Mouse (Mus musculus) embryonic stem cell, embryonic (primary cell): ENCODE results near the gene Mstn.

ENCODE experiments used
- CTCF ChIA-PET, 4 experiments: fragments of 300-600 bp in 2 of 4; fragments of 350-600 bp in 2 of 4; sonication (Branson Sonifier 250); formaldehyde crosslinking; loops; one replicate each; lab custom pipeline; 2022; ENCODE audit warnings: inconsistent platforms in 2 of 4; lab: Charles Lee
- POLR2A ChIA-PET, 4 experiments: fragments of 300-600 bp in 2 of 4; fragments of 350-600 bp in 2 of 4; sonication (Branson Sonifier 250); formaldehyde crosslinking; loops; one replicate each; lab custom pipeline; 2022; ENCODE audit warnings: antibody characterized with exemption in 4 of 4, inconsistent platforms in 1 of 4; lab: Charles Lee

The Mstn gene

DNA sequence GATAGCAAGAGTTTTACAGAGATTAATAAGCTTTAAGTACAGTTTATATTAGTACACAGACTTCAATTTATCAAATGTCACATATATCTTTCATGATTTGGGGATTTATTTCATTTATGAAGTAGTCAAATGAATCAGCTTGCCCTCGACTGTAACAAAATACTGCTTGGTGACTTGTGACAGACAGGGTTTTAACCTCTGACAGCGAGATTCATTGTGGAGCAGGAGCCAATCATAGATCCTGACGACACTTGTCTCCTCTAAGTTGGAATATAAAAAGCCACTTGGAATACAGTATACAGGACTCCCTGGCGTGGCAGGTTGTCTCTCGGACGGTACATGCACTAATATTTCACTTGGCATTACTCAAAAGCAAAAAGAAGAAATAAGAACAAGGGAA is at the start of gene Mstn:
Mstn (plus strand) TSS at position 301 of the 400 bp plus-strand sequence.
- ChIA-PET CTCF (interaction anchor here in 1 of 4 experiments (0.6 kb wide), 1 partner anchor 867 kb away, joined by 6 read pairs; no protein-coding TSS in a partner anchor), POLR2A (interaction anchor here in 1 of 4 experiments (0.7 to 1.5 kb wide), 2 partner anchors 110 to 791 kb away, joined by 4 to 5 read pairs; no protein-coding TSS in a partner anchor)

DNA sequence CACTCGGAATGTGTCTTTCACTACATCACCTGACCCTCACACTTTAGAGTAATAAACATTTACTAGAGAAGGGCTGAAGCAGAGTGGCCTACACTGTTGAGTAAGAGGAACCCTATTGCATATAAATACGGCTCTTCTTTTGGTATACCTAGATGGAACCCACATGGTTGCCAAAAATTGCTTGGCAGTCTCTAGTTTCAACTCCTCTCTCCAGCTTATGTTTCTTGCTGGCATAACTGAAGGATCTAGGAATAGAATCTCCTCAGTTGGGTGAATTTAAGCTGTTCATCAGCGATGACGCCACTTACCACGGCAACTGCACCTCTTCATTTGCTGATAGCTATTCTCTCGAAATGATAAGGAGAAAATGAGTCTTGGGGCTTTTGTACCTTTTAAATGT is 46.7 kb upstream of the Mstn start:
- POLR2A ChIA-PET: no interaction called here
- CTCF ChIA-PET: no interaction called here

DNA sequence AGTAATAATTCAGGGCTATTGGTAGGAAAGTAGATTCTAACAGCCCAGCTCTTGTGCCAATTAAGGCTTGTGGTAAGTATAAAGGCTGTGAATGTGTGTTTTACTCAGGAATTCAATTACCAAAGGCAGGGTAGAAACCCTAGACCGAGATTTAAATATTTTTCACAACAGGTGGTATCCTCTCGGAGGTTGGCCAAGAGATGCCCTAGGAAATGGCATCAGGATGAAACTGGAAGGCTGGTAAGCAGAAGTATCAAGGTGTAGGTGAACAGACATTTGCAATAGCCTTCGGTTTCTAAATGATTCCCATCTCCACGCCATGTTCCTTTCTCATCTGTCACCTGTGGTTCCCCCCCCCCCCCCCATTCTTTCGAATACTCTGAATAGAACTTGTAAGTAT is 45.8 kb upstream of the Mstn start:
- ChIA-PET CTCF (no interaction called here), POLR2A (interaction anchor here in 1 of 4 experiments (0.6 kb wide), 1 partner anchor 228 kb away, joined by 3 read pairs; no protein-coding TSS in a partner anchor)

DNA sequence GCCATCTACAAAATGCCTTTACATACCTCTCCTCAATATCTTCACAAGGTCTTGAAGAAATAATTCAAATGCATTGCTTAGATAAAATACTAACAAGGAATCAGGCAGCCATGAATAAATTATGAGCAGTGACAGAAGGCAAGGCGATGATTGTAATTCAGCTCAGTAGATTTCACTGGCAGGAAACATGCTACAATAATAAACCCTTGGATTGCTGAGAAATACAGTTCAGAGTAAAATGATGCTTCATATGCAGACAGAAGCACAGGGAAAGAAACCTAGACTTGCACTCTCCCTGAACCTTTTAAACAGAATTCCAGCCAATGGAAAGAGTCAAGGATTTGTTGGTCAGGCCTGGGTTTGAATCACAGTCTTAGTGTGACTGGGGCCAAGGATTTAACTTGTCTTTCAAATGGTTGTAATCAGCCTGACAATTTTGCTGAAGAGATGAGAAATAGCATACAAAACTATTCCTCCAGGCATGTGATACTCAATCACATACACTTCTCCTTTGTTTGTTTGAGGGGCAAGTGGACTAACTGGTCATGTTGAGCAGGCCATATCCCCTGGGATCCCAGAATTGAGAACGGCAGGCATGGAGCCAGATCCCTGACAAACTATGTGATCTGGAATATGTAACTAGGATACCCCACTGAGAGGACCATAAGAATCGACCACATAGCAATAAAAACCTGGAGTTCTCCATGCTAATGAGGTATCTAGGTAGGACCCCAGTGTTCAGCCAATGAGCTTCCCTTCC is 42.5 kb upstream of the Mstn start:
- ChIA-PET POLR2A (no interaction called here), CTCF (no interaction called here)

DNA sequence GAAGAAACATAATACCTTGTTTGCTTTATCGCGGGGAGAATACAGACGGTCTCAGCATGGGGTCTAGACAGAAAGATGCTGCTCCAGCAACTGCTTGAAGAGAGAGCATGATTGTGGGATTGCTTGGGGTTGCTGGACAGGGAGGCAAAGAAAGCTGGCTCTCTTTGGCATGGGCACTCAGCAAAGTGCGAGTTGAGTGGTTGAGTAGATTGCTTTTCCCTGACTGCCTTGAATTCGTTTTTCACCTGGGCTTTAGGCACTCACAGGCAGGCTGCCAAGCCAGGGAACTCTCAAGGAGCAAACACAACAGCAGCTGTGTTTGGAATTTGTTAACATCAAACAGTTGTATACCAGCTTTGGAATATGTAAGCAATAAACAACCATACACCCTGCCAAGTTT is 41.4 kb upstream of the Mstn start, which contains the start of gene 1700019D03Rik:
1700019D03Rik (minus strand) TSS at position 101 of the 400 bp plus-strand sequence.
- CTCF ChIA-PET: no interaction called here
- POLR2A ChIA-PET: no interaction called here

DNA sequence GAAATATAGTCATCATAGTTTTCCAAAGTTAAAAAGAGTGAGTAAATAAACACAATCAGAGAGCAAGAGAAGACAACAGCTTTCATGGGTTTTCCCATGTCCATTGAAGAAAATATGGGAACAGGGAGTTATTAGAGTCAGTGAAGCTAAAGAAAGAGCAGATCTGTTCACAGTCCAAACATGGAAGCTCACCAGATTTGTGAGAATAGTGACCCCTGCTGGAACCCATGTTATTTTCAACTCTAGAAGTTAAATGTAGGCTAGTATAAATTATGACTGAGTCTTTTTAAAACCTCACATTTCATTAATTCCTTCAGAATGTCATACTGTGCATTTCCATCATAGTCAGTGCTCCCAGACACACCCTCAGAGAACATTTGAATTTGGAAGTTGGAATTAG is 28.9 kb upstream of the Mstn start:
- ChIA-PET POLR2A (interaction anchor here in 1 of 4 experiments (0.5 kb wide), 1 partner anchor 385 kb away, joined by 7 read pairs; no protein-coding TSS in a partner anchor), CTCF (interaction anchor here in 3 of 4 experiments (0.5 to 1.0 kb wide), 5 partner anchors 182 to 797 kb away, joined by 3 read pairs; no protein-coding TSS in a partner anchor)

DNA sequence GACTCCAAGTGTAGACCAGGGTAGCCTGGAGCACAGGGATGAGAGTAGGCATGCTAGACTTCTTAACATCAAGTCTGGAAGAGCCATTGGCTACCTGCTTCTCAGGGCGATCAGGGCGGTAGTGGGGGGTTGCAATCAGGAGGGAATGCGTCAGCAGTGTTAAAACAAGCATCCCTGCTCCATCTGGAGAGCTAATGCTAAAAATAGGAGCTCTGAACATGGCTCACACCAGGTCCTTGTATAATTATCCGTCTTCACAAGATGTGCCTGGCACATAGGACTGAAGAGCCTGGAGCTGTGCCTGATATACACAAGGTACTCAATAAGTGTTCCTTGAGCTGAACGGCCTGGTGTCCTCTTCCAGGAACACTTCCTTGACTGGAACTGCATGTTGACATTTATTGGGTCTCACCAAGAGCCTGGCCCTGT is 24.0 kb upstream of the Mstn start:
- POLR2A ChIA-PET: no interaction called here
- CTCF ChIA-PET: no interaction called here

DNA sequence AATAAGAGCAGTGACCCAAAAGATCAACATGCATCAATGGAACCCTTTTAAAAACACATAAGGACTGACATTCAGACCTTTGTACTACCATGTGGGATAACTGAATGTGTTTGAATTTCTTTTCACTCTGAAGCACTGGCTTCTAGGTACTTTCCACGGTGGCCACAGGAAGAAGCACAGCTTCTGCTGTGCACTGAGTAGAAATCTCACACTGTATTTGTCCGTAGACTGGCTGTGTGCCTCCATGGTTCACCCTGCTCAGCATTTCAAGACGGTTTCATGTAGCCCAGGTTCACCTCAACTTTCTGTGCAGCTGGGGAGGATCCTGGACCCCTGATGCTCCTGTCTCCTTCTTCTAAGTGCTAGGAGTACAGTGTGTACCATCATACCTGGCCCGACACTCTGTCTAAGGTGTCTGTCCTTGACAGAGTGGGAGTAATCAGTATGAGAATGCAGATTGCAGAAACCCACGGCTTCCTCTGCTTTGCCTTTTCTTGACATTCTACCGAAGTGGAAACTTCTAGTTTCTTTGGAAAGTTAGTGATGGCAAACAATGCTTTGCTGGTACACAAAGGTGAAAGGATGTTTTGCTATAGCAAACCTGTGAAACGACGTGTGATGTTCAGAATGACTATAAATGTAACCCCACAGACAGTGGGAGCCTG is 11.5 kb upstream of the Mstn start:
- POLR2A ChIA-PET: no interaction called here
- CTCF ChIA-PET: interaction anchor here in 1 of 4 experiments (0.6 kb wide), 1 partner anchor 1529 kb away, joined by 3 read pairs; no protein-coding TSS in a partner anchor

DNA sequence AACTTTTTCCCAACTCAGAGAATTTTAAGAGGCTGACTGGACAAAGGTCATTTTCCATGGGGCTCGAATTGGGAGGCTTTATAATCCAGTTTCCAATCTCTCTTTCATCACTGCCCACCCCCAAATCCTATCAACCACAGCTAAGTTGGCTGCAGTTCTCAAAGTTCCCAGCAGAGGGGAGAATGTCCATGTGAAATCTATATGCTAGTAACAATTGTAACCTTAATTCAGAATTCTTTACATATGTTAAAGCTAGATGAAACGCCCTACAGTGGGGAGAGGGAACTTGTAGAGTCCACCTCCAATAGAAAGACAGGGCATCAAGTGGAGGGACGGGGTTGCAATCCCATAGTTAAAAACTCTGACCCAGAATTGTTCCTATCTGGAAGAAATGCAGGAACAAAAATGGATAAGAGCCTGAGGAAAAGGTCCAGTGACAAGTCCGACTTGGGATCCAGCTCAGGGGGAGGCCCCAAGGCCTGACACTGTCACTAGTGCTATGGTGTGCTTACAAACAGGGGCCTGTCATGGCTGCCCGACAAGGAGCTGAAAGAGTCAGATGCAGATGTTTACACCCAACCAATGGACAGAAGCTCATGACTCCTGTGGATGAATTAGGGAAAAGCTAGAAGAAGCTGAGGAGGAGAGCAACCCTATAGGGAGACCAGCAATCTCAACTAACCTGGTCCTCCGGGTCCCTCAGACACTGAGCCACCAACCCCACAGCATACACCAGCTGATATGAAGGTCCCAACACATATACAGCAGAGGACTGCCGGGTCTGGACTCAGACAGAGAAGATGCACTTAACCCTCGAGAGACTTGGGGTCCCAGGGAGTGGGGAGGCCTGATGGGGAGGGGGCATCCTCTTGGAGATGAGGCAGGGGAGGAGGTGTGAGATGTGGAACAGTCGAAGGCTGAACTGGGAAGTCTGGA is 8.1 kb upstream of the Mstn start:
- POLR2A ChIA-PET: interaction anchor here in 1 of 4 experiments (0.7 kb wide), 1 partner anchor 243 kb away, joined by 3 read pairs; no protein-coding TSS in a partner anchor
- CTCF ChIA-PET: interaction anchor here in 2 of 4 experiments (0.7 to 1.3 kb wide), 5 partner anchors 10 to 569 kb away, joined by 3 to 5 read pairs (median 4); no protein-coding TSS in a partner anchor

DNA sequence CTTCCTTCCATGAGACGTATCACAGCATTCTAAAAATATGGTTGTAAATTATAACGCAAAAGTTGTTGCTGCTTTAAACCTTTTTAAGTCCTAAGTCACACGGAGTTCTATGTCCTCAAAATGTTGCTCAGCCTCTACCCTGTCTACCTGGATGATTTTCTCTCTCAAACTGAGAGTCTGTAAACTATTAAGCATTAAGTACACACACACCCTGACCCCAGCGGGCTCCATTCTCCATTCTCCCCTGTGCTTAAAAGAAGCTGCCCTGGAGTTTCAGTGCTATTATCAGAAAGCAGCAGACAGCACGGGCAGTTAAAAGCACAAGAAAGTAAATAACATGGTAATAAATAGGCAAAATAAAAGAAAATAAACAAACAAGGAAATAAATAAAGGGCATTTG is 2.3 kb upstream of the Mstn start:
- POLR2A ChIA-PET: no interaction called here
- CTCF ChIA-PET: no interaction called here

DNA sequence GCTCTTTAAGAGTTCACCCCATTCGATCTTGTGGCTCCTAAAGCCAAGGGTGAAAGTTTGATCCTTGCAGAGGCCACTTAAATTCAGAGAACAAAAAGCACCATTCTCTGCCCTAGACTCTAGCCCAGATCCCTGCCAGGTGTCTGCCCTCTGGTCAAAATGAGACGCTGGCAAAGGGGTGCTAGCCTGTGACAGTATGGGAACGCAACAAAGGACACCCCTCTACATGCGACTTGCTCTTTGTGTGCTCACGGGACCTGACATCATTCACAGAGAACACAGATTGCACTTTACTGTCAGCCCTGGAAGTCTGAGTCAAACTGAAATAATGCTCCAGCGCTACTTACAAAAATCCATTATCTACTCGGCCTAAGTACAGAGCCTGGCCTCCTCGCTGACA is 941 bp upstream of the Mstn start:
- POLR2A ChIA-PET: interaction anchor here in 1 of 4 experiments (0.6 to 1.5 kb wide), 3 partner anchors 93 to 792 kb away, joined by 4 to 5 read pairs (median 5); no protein-coding TSS in a partner anchor
- CTCF ChIA-PET: interaction anchor here in 1 of 4 experiments (0.6 to 0.7 kb wide), 2 partner anchors 498 to 868 kb away, joined by 5 to 6 read pairs; no protein-coding TSS in a partner anchor

DNA sequence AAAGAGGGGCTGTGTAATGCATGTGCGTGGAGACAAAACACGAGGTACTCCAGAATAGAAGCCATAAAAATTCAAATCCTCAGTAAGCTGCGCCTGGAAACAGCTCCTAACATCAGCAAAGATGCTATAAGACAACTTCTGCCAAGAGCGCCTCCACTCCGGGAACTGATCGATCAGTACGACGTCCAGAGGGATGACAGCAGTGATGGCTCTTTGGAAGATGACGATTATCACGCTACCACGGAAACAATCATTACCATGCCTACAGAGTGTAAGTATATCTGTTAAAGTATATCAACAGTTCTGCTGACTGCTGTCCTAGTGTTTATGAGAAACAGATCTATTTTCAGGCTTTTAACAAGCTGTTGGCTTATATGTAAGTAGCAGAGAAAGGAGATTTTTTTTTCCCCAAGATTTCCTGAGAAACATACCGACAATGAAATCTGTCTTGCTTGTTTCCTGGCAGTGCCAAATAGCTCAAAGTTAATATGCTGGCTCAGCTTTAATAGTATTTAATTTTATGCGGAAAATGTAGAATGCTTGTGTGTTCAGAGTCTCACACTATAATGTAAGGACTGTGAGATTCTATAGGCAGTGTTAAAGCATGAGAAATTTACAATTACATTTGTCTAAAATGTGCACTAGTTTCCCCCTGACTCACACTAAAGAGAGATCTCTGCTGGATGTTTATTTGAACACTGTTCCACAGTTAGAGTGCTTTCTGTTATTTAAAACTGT is 600 bp downstream of the Mstn start:
- POLR2A ChIA-PET: no interaction called here
- CTCF ChIA-PET: no interaction called here

DNA sequence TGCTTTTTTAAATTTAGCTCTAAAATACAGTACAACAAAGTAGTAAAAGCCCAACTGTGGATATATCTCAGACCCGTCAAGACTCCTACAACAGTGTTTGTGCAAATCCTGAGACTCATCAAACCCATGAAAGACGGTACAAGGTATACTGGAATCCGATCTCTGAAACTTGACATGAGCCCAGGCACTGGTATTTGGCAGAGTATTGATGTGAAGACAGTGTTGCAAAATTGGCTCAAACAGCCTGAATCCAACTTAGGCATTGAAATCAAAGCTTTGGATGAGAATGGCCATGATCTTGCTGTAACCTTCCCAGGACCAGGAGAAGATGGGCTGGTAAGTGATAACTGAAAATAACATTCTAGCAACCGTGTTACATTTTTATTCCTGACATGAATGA is 2.5 kb downstream of the Mstn start:
- ChIA-PET POLR2A (no interaction called here), CTCF (interaction anchor here in 1 of 4 experiments (1.4 kb wide), 1 partner anchor 11 kb away, joined by 4 read pairs; no protein-coding TSS in a partner anchor)

DNA sequence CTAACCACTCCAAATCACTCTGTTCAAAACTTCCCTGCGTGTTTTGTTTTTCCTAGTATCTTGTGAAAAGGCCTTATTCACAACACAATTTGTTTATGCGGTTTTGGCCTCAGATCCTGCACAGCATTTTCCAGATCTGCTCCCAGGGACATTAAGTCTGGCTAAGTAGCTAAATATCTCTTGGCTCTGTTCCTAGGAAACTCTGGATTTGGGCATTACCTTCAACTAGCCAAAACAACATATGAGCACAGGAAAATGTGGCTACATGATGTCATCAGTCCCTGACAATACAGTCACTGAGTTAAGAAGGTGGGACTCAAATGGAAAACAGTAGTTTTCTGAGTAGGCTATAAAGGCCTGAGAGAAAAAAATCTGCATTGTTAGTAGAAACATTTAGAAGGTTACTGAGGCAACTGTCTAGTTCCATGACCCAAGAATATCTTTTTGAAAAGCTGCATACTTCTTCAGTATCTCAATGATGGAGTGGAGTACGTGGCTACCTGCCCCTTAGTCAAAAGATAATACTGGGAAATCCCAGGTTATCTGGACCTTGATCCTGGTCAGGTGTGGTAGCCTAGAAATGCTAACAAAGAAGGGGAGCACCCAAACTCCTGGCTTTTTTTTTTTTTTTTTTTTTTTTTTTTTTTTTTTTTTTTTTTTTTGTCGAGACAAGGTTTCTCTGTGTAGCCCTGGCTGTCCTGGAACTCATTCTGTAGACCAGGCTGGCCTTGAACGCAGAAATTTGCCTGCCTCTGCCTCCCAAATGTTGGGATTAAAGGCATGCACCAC is 8.5 kb downstream of the Mstn start:
- CTCF ChIA-PET: no interaction called here
- POLR2A ChIA-PET: no interaction called here

DNA sequence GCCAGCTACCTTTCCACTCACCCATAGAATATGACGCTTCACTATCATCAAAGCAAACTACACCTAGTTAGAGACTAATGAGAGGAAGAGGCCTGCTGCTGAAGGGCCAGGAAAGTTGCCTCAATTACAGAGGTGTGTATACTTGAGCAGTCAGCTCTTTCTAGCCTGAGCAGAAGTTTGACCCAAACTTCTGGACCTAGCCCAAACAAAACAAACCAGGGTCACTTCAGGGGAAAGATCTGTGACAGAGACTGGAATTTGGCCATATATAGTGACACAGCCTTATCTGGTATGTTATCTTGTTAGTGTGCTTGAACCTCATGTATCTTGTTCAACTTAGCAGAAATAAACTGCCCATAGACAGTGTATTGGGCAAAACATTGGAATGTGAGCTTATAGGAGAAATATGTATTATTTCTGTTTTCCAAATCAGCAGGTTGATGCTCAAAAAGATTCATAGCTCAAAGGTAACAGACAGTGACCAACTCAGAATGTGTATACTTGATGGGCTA is 9.3 kb downstream of the Mstn start:
- CTCF ChIA-PET: no interaction called here
- POLR2A ChIA-PET: no interaction called here

DNA sequence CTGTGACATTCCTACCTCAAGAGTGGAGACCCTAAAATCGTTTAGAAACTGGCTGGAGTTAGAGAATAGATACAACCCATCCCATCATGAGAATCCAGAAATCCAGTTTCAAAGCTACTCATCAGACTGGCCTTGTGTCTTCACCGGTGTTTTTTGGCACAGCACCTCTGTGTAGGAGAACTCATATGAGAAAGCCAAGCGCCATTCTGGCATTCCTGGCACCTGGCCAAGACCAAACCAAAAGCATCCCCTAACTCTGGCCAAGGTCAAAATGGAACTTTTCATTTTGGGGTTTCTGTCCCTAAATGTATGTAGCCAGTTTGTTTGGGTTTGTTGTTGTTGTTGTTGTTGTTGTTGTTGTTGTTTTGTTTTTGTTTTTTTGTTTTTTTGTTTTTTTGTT is 15.2 kb downstream of the Mstn start:
- ChIA-PET CTCF (no interaction called here), POLR2A (interaction anchor here in 1 of 4 experiments (0.6 kb wide), 1 partner anchor 400 kb away, joined by 5 read pairs; no protein-coding TSS in a partner anchor)

DNA sequence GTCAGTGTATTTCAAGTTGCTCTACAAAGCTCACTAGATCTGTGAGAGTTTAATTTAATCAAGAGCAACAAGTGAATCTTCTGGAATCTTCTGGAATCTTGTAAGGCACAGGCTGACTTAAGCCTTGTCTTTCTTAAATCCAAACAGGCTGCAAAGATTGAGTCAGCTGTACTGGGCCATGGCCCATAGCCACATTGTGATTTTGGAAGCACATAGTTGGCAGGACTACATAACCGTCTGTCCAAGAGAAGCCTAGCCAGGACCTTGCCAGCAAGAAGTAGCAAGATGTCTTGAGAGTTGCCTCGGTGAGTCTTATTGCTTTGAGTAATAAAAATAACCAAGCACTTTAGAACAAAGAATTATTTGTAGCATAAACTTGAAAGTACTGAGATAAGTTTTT is 18.4 kb downstream of the Mstn start:
- POLR2A ChIA-PET: no interaction called here
- CTCF ChIA-PET: no interaction called here
